Mouse (Mus musculus): ENCODE measurements around the gene AC129217.1. TPM values are rescaled to one million over a fixed set of nuclear protein-coding genes. Genes with fewer than 3 reads are reported as not detected.

The AC129217.1 gene
- polyA plus RNA-seq, 1 experiment from 2014 or later = not detected

DNA sequence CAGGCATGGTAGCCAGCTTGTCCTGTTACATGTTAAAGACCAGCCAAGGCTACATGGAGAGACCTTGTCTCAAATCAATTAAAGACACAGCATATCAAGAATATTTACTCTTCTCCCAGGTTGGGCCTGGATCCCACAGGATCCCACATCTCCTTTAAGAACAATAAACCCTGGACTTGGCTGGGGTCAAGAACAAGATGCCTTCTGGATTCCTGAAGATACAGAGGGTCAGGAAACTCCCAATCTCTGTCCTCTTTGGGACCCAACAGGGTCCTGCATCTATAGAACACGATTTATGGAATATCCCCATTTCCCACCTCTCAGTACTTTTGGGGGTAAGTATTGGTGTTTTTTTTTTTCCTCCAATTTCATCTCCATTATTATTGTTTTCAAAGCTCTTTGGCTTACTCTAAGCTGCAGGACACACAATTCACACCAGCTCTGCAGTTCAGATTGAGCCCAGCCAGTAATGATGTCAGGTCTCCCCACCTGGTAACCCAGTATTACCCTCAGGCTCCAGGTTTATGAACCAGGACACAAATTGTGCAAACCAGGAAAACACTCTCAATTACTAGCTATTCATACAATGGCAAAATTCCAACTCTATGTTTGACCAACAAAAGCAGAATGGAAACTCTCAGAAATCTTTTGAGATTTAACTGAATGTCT lies 57.5 kb downstream of the AC129217.1 start:
- Histone ChIP-seq H3K4me2 (ENCODE audit: low read depth, severe bottlenecking) (no peak overlapping the region; the same call in none of the 2 replicates), H3K27ac (replicated peaks; ENCODE audit: low read depth, low read length) (peak overlapping the region; percentile 63), H3K9ac (ENCODE audit: low read length) (no peak overlapping the region; the same call in 1 of the 2 replicates), H3K36me3 (ENCODE audit: control insufficient read depth, insufficient read depth, low read length) (peaks cover 6% of the 10 kb centered on the region; the same call in 1 of the 2 replicates), H3K4me3 (ENCODE audit: low read depth, low read length) (peak overlapping the region; percentile 73; the same call in 1 of the 2 replicates), H3K9me3 (ENCODE audit: control insufficient read depth, low read length) (no peaks in the 10 kb centered on the region), H3K4me1 (ENCODE audit: control insufficient read depth, insufficient read depth, low read length) (peaks cover 6% of the 10 kb centered on the region; the same call in 1 of the 2 replicates), H3K27me3 (ENCODE audit: control insufficient read depth, insufficient read depth, low read length) (no peaks in the 10 kb centered on the region)
- WGBS = 63% methylated on average over 1 of the region's 1 CpGs
- ATAC-seq (ENCODE audit: insufficient number of reproducible peaks, low FRiP score, low TSS enrichment, low read depth) = no peak
- DNase-seq (ENCODE audit: low spot score) = no peak

DNA sequence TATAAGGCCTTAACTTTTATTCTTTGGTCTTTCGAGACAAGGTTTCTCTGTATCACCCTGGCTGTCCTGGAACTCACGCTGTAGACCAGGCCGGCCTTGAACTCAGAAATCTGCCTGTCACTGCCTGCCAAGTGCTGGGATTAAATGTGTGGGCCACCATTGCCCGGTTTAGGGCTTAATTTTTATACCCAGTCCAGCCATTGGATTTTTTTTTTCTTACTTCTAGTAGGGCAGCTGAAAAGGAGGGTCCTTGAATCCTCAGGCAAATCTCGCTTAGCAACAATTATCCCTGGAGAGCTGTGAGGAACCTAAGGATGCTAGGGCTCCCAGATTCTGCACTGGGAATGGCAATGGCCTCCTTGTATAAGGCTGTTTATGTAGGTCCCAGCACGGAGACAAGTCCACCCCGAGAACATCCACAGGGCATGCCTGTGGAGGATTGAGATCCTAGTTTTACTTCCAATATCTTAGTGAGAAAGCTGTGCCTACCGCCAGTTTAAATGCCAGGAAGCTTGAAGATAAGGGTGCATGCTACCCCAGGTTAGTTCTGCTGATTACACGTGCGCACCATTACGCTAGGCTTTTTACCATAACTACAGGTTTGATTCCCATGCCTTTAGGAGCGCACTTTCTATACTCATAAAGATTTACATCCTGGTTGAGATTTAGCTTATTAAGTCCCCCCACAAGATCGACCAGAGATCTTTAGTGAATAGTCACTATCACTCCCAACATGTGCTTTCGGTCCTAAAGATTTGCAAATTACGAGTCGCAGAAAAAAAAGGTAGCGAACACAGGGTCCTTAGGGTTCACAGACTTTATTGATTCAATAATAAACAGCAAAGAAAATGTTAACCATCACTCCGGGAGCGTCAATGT lies 58.3 kb downstream of the AC129217.1 start:
- H3K27me3 ChIP-seq (ENCODE audit: control insufficient read depth, insufficient read depth, low read length) = no peaks in the 10 kb centered on the region
- DNase-seq (ENCODE audit: low spot score) (peak; percentile 26), ATAC-seq (ENCODE audit: insufficient number of reproducible peaks, low FRiP score, low TSS enrichment, low read depth) (no peak)
- H3K4me1 ChIP-seq (ENCODE audit: control insufficient read depth, insufficient read depth, low read length) = peaks cover 6% of the 10 kb centered on the region; the same call in 1 of the 2 replicates
- H3K4me3 ChIP-seq (ENCODE audit: low read depth, low read length) = peak overlapping the region; percentile 73
- peak overlapping the region; percentile 63 for H3K27ac ChIP-seq (replicated peaks; ENCODE audit: low read depth, low read length)
- peak overlapping the region; percentile 80 for H3K9ac ChIP-seq (ENCODE audit: low read length)
- H3K4me2 ChIP-seq (ENCODE audit: low read depth, severe bottlenecking) = peak overlapping the region; percentile 77
- 16% methylated on average over 19 of the region's 19 CpGs for WGBS
- H3K9me3 ChIP-seq (ENCODE audit: control insufficient read depth, low read length) = no peaks in the 10 kb centered on the region
- peaks cover 6% of the 10 kb centered on the region; the same call in 1 of the 2 replicates for H3K36me3 ChIP-seq (ENCODE audit: control insufficient read depth, insufficient read depth, low read length)

DNA sequence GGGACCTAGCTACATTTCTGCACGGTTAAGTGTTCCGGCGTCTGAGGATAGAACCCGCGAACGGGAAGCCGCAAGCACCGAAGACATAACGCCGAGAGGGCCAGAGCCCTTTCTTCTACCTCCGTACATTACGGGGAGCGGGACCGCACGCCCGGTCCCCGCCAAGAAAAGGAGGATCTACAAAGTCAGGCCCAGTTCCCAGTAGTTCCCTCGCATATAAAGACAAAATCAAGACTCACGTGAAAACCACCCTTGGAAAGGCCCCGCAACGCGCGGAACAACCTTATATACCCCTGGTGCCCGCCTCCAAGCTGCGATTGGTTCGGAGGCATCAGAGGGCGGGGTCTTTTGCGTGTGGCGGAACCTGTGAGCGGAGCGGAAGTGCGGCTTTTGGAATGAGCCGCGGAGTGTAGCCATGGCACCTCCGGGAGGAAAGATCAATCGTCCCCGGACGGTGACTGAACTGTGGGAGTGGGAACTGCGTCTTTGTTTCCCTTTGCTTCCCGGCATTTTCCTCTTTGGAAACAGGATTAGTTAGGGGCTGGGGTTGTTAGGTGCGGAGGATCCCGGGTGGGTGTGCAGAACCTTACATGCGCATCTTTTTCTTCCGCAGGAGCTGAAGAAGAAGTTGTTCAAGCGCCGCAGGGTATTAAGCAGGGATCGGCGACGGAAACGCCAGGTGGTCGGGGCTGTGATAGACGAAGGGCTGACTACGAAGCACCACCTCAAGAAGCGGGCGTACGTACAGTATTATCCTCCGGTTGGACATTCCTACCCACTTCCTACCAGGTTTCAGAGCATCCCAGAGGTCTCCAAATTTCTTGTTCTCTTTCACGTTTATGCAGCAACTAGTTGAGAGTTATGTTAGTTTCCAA lies 59.2 kb downstream of the AC129217.1 start, which contains the start of the genes 1810009A15Rik and Gm49416:
Gene 1810009A15Rik, plus strand, starts transcription at position 343 of the 875 bp plus-strand sequence.
Gene Gm49416, plus strand, starts transcription at position 416 of the 875 bp plus-strand sequence.
- Histone ChIP-seq H3K4me3 (ENCODE audit: low read depth, low read length) (peak within 1 kb of the TSS; percentile 73), H3K9ac (ENCODE audit: low read length) (peak within 1 kb of the TSS; percentile 80), H3K4me2 (ENCODE audit: low read depth, severe bottlenecking) (peak within 1 kb of the TSS; percentile 77), H3K9me3 (ENCODE audit: control insufficient read depth, low read length) (no peaks in the 10 kb centered on the region), H3K27me3 (ENCODE audit: control insufficient read depth, insufficient read depth, low read length) (no peaks in the 10 kb centered on the region), H3K36me3 (ENCODE audit: control insufficient read depth, insufficient read depth, low read length) (peaks cover 6% of the 10 kb centered on the region; the same call in 1 of the 2 replicates), H3K27ac (replicated peaks; ENCODE audit: low read depth, low read length) (peak within 1 kb of the TSS; percentile 87), H3K4me1 (ENCODE audit: control insufficient read depth, insufficient read depth, low read length) (peaks cover 6% of the 10 kb centered on the region; the same call in 1 of the 2 replicates)
- peak; percentile 97 for DNase-seq (ENCODE audit: low spot score)
- WGBS = under 1% methylated on average over 58 of the region's 58 CpGs
- ATAC-seq (ENCODE audit: insufficient number of reproducible peaks, low FRiP score, low TSS enrichment, low read depth) = peak; percentile 93

Small RNA genes within 50 kb of the gene (microRNA-seq; reads per million reads assigned to microRNA genes)
- gene Mir5136 = 0.92 reads per million

Other genes starting within 250 kb of the AC129217.1 start
- gene Slc22a8, start 238.5 kb upstream of the AC129217.1 start, polyA plus RNA-seq (2014; fragmentation: Nextera tagmentation; extraction: Ambion mirVana) = not detected in 2 replicates
- gene Slc22a6, start 211.7 kb upstream of the AC129217.1 start, polyA plus RNA-seq (2014; fragmentation: Nextera tagmentation; extraction: Ambion mirVana) = not detected in 2 replicates
- 0.15 and 0.27 TPM in 2 replicates for gene Chrm1, start 166.0 kb upstream of the AC129217.1 start, polyA plus RNA-seq (2014; fragmentation: Nextera tagmentation; extraction: Ambion mirVana)
- gene Slc3a2, start 106.4 kb upstream of the AC129217.1 start, polyA plus RNA-seq (2014; fragmentation: Nextera tagmentation; extraction: Ambion mirVana) = 108 and 114 TPM in 2 replicates
- 92.9 and 100 TPM in 2 replicates for gene Wdr74, start 93.9 kb upstream of the AC129217.1 start, polyA plus RNA-seq (2014; fragmentation: Nextera tagmentation; extraction: Ambion mirVana)
- gene 1700092M07Rik, start 89.1 kb upstream of the AC129217.1 start, polyA plus RNA-seq (2014; fragmentation: Nextera tagmentation; extraction: Ambion mirVana) = 0.99 and 1.8 TPM in 2 replicates
- 125 and 127 TPM in 2 replicates for gene Stx5a, start 88.4 kb upstream of the AC129217.1 start, polyA plus RNA-seq (2014; fragmentation: Nextera tagmentation; extraction: Ambion mirVana)
- gene Nxf1, start 72.7 kb upstream of the AC129217.1 start, polyA plus RNA-seq (2014; fragmentation: Nextera tagmentation; extraction: Ambion mirVana) = 228 and 247 TPM in 2 replicates
- 183 and 204 TPM in 2 replicates for gene Tmem223, start 58.8 kb upstream of the AC129217.1 start, polyA plus RNA-seq (2014; fragmentation: Nextera tagmentation; extraction: Ambion mirVana)
- 49.1 and 51.3 TPM in 2 replicates for gene Tmem179b, start 55.3 kb upstream of the AC129217.1 start, polyA plus RNA-seq (2014; fragmentation: Nextera tagmentation; extraction: Ambion mirVana)
- gene Taf6l, start 43.4 kb upstream of the AC129217.1 start, polyA plus RNA-seq (2014; fragmentation: Nextera tagmentation; extraction: Ambion mirVana) = 22.5 and 23.0 TPM in 2 replicates
- 197 and 206 TPM in 2 replicates for gene Polr2g, start 31.2 kb upstream of the AC129217.1 start, polyA plus RNA-seq (2014; fragmentation: Nextera tagmentation; extraction: Ambion mirVana)
- 4.8 and 5.0 TPM in 2 replicates for gene Zbtb3, start 27.2 kb upstream of the AC129217.1 start, polyA plus RNA-seq (2014; fragmentation: Nextera tagmentation; extraction: Ambion mirVana)
- 63.3 and 67.1 TPM in 2 replicates for gene Ttc9c, start 10.4 kb upstream of the AC129217.1 start, polyA plus RNA-seq (2014; fragmentation: Nextera tagmentation; extraction: Ambion mirVana)
- gene Hnrnpul2, start 9.8 kb upstream of the AC129217.1 start, polyA plus RNA-seq (2014; fragmentation: Nextera tagmentation; extraction: Ambion mirVana) = 6.9 and 8.0 TPM in 2 replicates
- gene Bscl2, start 7.7 kb downstream of the AC129217.1 start, polyA plus RNA-seq (2014; fragmentation: Nextera tagmentation; extraction: Ambion mirVana) = 34.1 and 35.0 TPM in 2 replicates
- 9.1 and 9.6 TPM in 2 replicates for gene Gng3, start 9.4 kb downstream of the AC129217.1 start, polyA plus RNA-seq (2014; fragmentation: Nextera tagmentation; extraction: Ambion mirVana)
- 0.12 and 0.47 TPM in 2 replicates for gene Lrrn4cl, start 21.0 kb downstream of the AC129217.1 start, polyA plus RNA-seq (2014; fragmentation: Nextera tagmentation; extraction: Ambion mirVana)
- gene Ubxn1, start 41.7 kb downstream of the AC129217.1 start, polyA plus RNA-seq (2014; fragmentation: Nextera tagmentation; extraction: Ambion mirVana) = 186 and 196 TPM in 2 replicates
- gene Uqcc3, start 51.1 kb downstream of the AC129217.1 start, polyA plus RNA-seq (2014; fragmentation: Nextera tagmentation; extraction: Ambion mirVana) = 53.5 and 60.2 TPM in 2 replicates
- gene Lbhd1, start 54.0 kb downstream of the AC129217.1 start, polyA plus RNA-seq (2014; fragmentation: Nextera tagmentation; extraction: Ambion mirVana) = 110 and 128 TPM in 2 replicates
- gene Gm49403, start 54.2 kb downstream of the AC129217.1 start, polyA plus RNA-seq (2014; fragmentation: Nextera tagmentation; extraction: Ambion mirVana) = not detected in 2 replicates
- 127 and 132 TPM in 2 replicates for gene 1810009A15Rik, start 59.1 kb downstream of the AC129217.1 start, polyA plus RNA-seq (2014; fragmentation: Nextera tagmentation; extraction: Ambion mirVana)
- 0.24 TPM in 1 of 2 replicates, not detected in the other for gene Gm49416, start 59.2 kb downstream of the AC129217.1 start, polyA plus RNA-seq (2014; fragmentation: Nextera tagmentation; extraction: Ambion mirVana)
- gene Ints5, start 63.2 kb downstream of the AC129217.1 start, polyA plus RNA-seq (2014; fragmentation: Nextera tagmentation; extraction: Ambion mirVana) = 38.5 and 39.2 TPM in 2 replicates
- gene Ganab, start 68.3 kb downstream of the AC129217.1 start, polyA plus RNA-seq (2014; fragmentation: Nextera tagmentation; extraction: Ambion mirVana) = 111 and 122 TPM in 2 replicates
- gene B3gat3, start 90.6 kb downstream of the AC129217.1 start, polyA plus RNA-seq (2014; fragmentation: Nextera tagmentation; extraction: Ambion mirVana) = 33.1 and 37.2 TPM in 2 replicates
- 1.1 and 1.4 TPM in 2 replicates for gene Rom1, start 99.6 kb downstream of the AC129217.1 start, polyA plus RNA-seq (2014; fragmentation: Nextera tagmentation; extraction: Ambion mirVana)
- 17.9 and 18.0 TPM in 2 replicates for gene Eml3, start 99.8 kb downstream of the AC129217.1 start, polyA plus RNA-seq (2014; fragmentation: Nextera tagmentation; extraction: Ambion mirVana)
- 58.5 and 62.0 TPM in 2 replicates for gene Mta2, start 112.1 kb downstream of the AC129217.1 start, polyA plus RNA-seq (2014; fragmentation: Nextera tagmentation; extraction: Ambion mirVana)
- gene Tut1, start 124.1 kb downstream of the AC129217.1 start, polyA plus RNA-seq (2014; fragmentation: Nextera tagmentation; extraction: Ambion mirVana) = 33.2 and 35.2 TPM in 2 replicates
- 567 and 588 TPM in 2 replicates for gene Eef1g, start 137.3 kb downstream of the AC129217.1 start, polyA plus RNA-seq (2014; fragmentation: Nextera tagmentation; extraction: Ambion mirVana)
- 7.7 and 8.9 TPM in 2 replicates for gene Ahnak, start 159.5 kb downstream of the AC129217.1 start, polyA plus RNA-seq (2014; fragmentation: Nextera tagmentation; extraction: Ambion mirVana)

Data from limb, embryonic 11.5 days (tissue).